Mouse (Mus musculus) activated CD4-positive, CD25-positive, alpha-beta regulatory T cell, adult 4 months (primary cell): ENCODE data around the gene Hacl1. TPM values are rescaled to one million over a fixed set of nuclear protein-coding genes. Genes with fewer than 3 reads are reported as not detected.
A peak's percentile ranks its signal among the peaks of the same experiment; 100 is the strongest.

Experiments
- ATAC-seq: one replicate; pipeline ENCODE4 v1.8.0; 2017
- polyA plus RNA-seq, 2 experiments: library from polyadenylated mRNA; unstranded; fragments of 100-300 nt; shearing (Covaris generic); gene quantifications; one replicate each; pipeline ENCODE4 v1.2.1; 2017

Hacl1 gene
- polyA plus RNA-seq, 2 experiments from 2014 or later: 36.2 to 37.2 TPM

GRCm38 (mm10) chr14:31661671-31662554 lies 20.8 kb upstream of the Hacl1 start:
- ATAC-seq: peak; percentile 71

GRCm38 (mm10) chr14:31660312-31661093 lies 19.4 kb upstream of the Hacl1 start:
- ATAC-seq: no peak

- ATAC-seq: no peak
Observed at GRCm38 (mm10) chr14:31659501-31660181, 18.6 kb upstream of the Hacl1 start.

- no peak for ATAC-seq
Observed at GRCm38 (mm10) chr14:31658126-31658680, 17.1 kb upstream of the Hacl1 start.

- ATAC-seq: peak; percentile 68
Observed at GRCm38 (mm10) chr14:31656857-31657645, 16.0 kb upstream of the Hacl1 start.

- no peak for ATAC-seq
Observed at GRCm38 (mm10) chr14:31656386-31656785, 15.3 kb upstream of the Hacl1 start.

- ATAC-seq: no peak
Observed at GRCm38 (mm10) chr14:31655406-31655805, 14.3 kb upstream of the Hacl1 start.

GRCm38 (mm10) chr14:31654816-31655215 lies 13.7 kb upstream of the Hacl1 start:
- no peak for ATAC-seq

- no peak for ATAC-seq
Observed at GRCm38 (mm10) chr14:31653101-31653875, 12.2 kb upstream of the Hacl1 start.

GRCm38 (mm10) chr14:31652624-31653023 lies 11.5 kb upstream of the Hacl1 start:
- ATAC-seq: no peak

- no peak for ATAC-seq
Observed at GRCm38 (mm10) chr14:31652106-31652505, 11.0 kb upstream of the Hacl1 start.

GRCm38 (mm10) chr14:31651206-31651605 lies 10.1 kb upstream of the Hacl1 start:
- ATAC-seq: no peak

GRCm38 (mm10) chr14:31650347-31650746 lies 9.3 kb upstream of the Hacl1 start:
- no peak for ATAC-seq

GRCm38 (mm10) chr14:31647991-31648390 lies 6.9 kb upstream of the Hacl1 start:
- ATAC-seq: no peak

- no peak for ATAC-seq
Observed at GRCm38 (mm10) chr14:31645920-31646319, 4.8 kb upstream of the Hacl1 start.

- no peak for ATAC-seq
Observed at GRCm38 (mm10) chr14:31644931-31645547, 4.0 kb upstream of the Hacl1 start.

- ATAC-seq: no peak
Observed at GRCm38 (mm10) chr14:31644183-31644830, 3.2 kb upstream of the Hacl1 start.

- ATAC-seq: no peak
Observed at GRCm38 (mm10) chr14:31641506-31642155, 545 bp upstream of the Hacl1 start.

GRCm38 (mm10) chr14:31640346-31640889 lies 668 bp downstream of the Hacl1 start, which contains the start of gene Gm49387:
TSS of gene Gm49387 (minus strand) at chr14:31640878.
- ATAC-seq: no peak
